Mouse (Mus musculus) intestine, postnatal 0 days (tissue): Measurements from ENCODE around the gene Amacr. TPM values are rescaled to one million over a fixed set of nuclear protein-coding genes. Genes with fewer than 3 reads are reported as not detected.

Experiments
- ATAC-seq: fragments of 200-750 bp; cut with Nextera tagmentation; 2 replicates; pipeline ENCODE4 v1.8.0; 2017; ENCODE audit warnings: mild to moderate bottlenecking, moderate TSS enrichment, moderate library complexity
- H3K27ac ChIP-seq: fragments of 300-500 bp; sonication (generic); 2 replicates; pipeline ENCODE4 v1.5.1; 2014; ENCODE audit warnings: mild to moderate bottlenecking, low read depth, low read length, moderate library complexity
- H3K27me3 ChIP-seq: fragments of 300-500 bp; sonication (generic); replicated peaks from 2 replicates; pipeline ENCODE4 v1.6.1; 2014; ENCODE audit warnings: low read length, mixed read lengths; ENCODE audit not compliant: control insufficient read depth, insufficient read depth
- H3K36me3 ChIP-seq: fragments of 300-500 bp; sonication (generic); 2 replicates; pipeline ENCODE4 v1.6.1; 2014; ENCODE audit warnings: mild to moderate bottlenecking, moderate library complexity; ENCODE audit not compliant: control insufficient read depth, insufficient read depth
- H3K4me1 ChIP-seq: fragments of 300-500 bp; sonication (generic); replicated peaks from 2 replicates; pipeline ENCODE4 v1.6.1; 2014; ENCODE audit warnings: antibody characterized with exemption, low read length, mixed read lengths; ENCODE audit not compliant: control insufficient read depth, insufficient read depth
- H3K4me2 ChIP-seq: fragments of 300-500 bp; sonication (generic); replicated peaks from 2 replicates; pipeline ENCODE4 v1.6.1; 2014; ENCODE audit warnings: low read depth, mild to moderate bottlenecking, moderate library complexity
- H3K4me3 ChIP-seq: fragments of 300-500 bp; sonication (generic); 2 replicates; pipeline ENCODE4 v1.5.1; 2014; ENCODE audit warnings: low read depth, low read length
- H3K9ac ChIP-seq: fragments of 300-500 bp; sonication (generic); 2 replicates; pipeline ENCODE4 v1.6.1; 2014; ENCODE audit warnings: mild to moderate bottlenecking, low read depth, low read length
- H3K9me3 ChIP-seq: fragments of 300-500 bp; sonication (generic); 2 replicates; pipeline ENCODE4 v1.6.1; 2016; ENCODE audit warnings: mixed run types; ENCODE audit not compliant: control insufficient read depth
- CTCF ChIP-seq: sonication (generic); IDR thresholded peaks from 2 replicates; pipeline ENCODE4 v1.5.1; 2016; ENCODE audit warnings: low read depth, mild to moderate bottlenecking, control low read depth, antibody characterized with exemption, moderate library complexity
- WGBS: fragments of 180-500 bp; shearing (Covaris S2); extraction: QIAGEN DNeasy Blood & Tissue Kit; methylation state at CpG from one replicate; pipeline ENCODE4 v1.1.7; 2014; 5-methylcytosine and 5-hydroxymethylcytosine counted together
- polyA plus RNA-seq: library from polyadenylated mRNA; unstranded; fragments of >200 nt; fragmentation: Nextera tagmentation; extraction: Ambion mirVana; gene quantifications from 2 replicates; pipeline ENCODE4 v1.2.1, GENCODE M21; 2015

Amacr gene
- polyA plus RNA-seq, 1 experiment from 2014 or later = 17.7 TPM

DNA sequence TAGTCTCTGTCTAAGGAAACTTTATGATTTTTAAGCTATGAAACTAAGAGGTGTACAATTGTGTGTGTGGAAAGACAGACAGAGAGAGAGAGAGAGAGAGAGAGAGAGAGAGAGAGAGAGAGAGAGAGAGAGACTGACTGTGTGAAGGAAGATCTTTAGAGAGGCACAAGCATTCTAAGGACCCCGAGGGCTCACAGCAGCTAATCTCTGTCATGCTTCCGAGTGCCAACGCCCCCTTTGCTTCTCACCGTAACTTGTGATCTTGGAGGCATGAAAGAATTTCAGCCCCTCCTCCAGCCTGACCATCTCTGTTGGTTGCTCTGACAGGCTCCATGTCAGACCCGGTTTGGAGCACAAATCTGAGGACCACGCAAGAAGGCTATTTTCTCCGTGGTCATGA, 18.9 kb downstream of the Amacr start, which contains the start of gene Slc45a2:
TSS of gene Slc45a2 (plus strand) at position 301 of the 400 bp plus-strand sequence.
- Histone ChIP-seq H3K4me3 (no peak within 1 kb of the TSS), H3K36me3 (peaks cover 3% of the 10 kb centered on the region; the same call in 1 of the 2 replicates), H3K9ac (no peak within 1 kb of the TSS), H3K9me3 (no peaks in the 10 kb centered on the region), H3K27me3 (no peaks in the 10 kb centered on the region), H3K4me2 (no peak within 1 kb of the TSS), H3K4me1 (no peaks in the 10 kb centered on the region), H3K27ac (no peak within 1 kb of the TSS)
- WGBS = 61% methylated on average over 7 of the region's 7 CpGs
- TF ChIP-seq CTCF = no peak
- no peak for ATAC-seq

DNA sequence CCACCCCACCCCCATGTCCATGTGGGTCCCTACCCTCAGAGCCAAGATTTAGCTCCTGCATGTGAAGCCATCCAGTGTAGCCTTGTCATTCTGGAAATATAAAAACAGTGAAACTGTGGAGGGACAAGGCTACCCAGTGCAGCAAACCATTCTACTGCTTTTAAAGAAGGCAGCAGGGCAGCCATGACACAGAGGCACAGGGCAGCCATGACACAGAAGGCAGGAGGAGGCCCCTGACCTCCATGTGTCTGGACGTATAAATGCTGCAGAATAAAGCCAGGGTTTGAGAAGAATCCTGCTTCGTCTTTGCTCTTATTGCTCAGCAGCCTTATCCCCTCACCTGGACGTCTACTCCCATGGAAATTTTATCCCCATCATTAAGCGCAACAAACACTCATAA, 22.2 kb downstream of the Amacr start:
- Histone ChIP-seq H3K4me1 (no peaks in the 10 kb centered on the region), H3K9ac (no peak overlapping the region), H3K27ac (no peak overlapping the region), H3K4me3 (no peak overlapping the region), H3K9me3 (no peaks in the 10 kb centered on the region), H3K27me3 (no peaks in the 10 kb centered on the region), H3K36me3 (no peaks in the 10 kb centered on the region), H3K4me2 (no peak overlapping the region)
- no peak for ATAC-seq
- WGBS = 79% methylated on average over 4 of the region's 4 CpGs
- no peak for TF ChIP-seq CTCF

DNA sequence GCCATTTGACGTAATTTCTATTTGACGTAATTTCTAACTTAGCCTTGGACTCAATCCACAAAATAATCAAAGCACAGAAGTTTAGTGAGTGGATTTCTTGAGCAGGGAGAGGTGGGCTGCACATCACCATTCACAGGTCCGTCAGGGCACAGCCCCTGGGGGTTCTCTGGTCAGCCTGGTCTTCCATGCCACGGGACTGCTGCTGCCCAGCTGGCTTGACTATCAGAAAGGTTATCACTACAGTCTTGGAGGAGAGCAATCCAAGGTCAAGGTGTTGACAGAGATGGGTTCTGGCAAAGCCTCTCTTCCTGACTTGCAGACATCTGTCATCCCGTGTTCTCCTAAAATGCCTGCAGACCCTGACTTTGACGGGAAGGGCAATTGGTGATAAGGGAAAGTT, 23.1 kb downstream of the Amacr start:
- Histone ChIP-seq H3K4me3 (no peak overlapping the region), H3K27me3 (no peaks in the 10 kb centered on the region), H3K4me1 (no peaks in the 10 kb centered on the region), H3K27ac (no peak overlapping the region), H3K9ac (no peak overlapping the region), H3K4me2 (no peak overlapping the region), H3K9me3 (no peaks in the 10 kb centered on the region), H3K36me3 (no peaks in the 10 kb centered on the region)
- 64% methylated on average over 6 of the region's 6 CpGs for WGBS
- no peak for ATAC-seq
- TF ChIP-seq CTCF = no peak

DNA sequence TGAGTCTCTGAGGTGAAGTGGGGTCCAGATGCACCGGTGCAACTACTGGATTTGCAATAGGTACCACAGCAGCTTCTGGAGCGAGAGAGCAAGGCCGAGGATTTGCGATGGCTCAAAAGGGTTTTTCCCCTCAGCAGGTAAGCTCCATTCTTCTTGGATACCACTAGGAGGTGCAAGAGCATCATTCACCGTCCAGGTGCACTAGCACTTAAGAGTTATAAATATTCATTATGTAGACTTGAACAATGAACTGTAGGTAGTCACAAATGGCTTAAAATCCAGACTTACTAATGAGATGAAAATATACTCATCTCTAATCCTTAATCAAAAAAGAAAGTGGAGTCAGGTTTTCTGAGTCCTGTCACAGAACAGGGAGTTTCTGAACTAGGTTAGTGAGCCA, 27.2 kb downstream of the Amacr start:
- Histone ChIP-seq H3K9ac (no peak overlapping the region), H3K27me3 (no peaks in the 10 kb centered on the region), H3K9me3 (no peaks in the 10 kb centered on the region), H3K4me2 (no peak overlapping the region), H3K4me1 (no peaks in the 10 kb centered on the region), H3K27ac (no peak overlapping the region), H3K4me3 (no peak overlapping the region), H3K36me3 (no peaks in the 10 kb centered on the region)
- ATAC-seq = no peak
- 24% methylated on average over 5 of the region's 5 CpGs for WGBS
- peak; percentile 82 for TF ChIP-seq CTCF

DNA sequence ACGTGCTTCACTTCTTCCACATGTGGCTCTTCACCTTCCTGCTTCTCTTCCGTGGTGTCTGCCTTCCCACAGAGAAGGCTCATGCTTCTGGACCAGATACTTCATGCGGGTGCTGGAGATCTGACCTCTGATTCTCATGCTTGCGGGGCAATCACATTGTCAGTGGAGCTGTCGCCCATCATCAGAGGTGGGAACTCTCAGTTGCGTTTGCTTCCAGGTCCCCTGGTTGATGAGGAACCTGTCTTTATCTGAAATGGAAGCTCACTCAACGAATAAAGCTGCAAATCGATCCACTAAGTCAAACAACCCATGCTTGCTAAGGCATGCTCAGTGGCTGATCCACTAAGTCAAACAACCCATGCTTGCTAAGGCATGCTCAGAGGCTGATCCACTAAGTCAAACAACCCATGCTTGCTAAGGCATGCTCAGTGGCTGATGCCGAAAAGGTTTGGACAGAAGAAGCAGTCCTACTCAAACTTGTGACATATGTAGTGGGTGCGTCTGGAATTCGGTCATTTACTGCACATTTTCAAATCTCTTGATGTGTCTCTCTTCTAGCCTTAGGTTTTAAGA, 29.5 kb downstream of the Amacr start:
- H3K4me3 ChIP-seq = no peak overlapping the region
- no peak overlapping the region for H3K9ac ChIP-seq
- no peaks in the 10 kb centered on the region for H3K27me3 ChIP-seq
- H3K4me2 ChIP-seq = no peak overlapping the region
- WGBS = 62% methylated on average over 11 of the region's 11 CpGs
- H3K27ac ChIP-seq = no peak overlapping the region
- no peak for ATAC-seq
- no peaks in the 10 kb centered on the region for H3K36me3 ChIP-seq
- H3K9me3 ChIP-seq = no peaks in the 10 kb centered on the region
- no peaks in the 10 kb centered on the region for H3K4me1 ChIP-seq
- TF ChIP-seq CTCF = no peak

DNA sequence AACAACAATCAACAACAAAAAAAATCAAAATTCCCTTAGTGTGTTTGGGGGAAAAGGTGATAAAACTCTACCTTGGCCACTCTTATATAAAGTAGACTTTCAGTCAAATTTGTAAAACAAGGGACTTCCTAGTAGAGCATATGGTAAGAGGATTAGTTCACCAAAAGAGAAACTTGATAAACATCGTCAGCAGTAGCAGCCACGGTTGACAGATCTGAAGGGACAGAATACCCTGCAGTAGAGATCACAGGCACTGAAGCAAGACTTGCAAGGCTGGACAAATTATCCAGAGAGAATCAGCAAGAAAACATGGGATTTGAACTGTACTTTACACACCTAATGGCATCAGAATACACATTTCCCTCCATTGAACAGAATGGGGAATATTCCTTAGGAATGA, 33.4 kb downstream of the Amacr start:
- no peak for TF ChIP-seq CTCF
- Histone ChIP-seq H3K4me2 (no peak overlapping the region), H3K4me1 (no peaks in the 10 kb centered on the region), H3K27me3 (no peaks in the 10 kb centered on the region), H3K9ac (no peak overlapping the region), H3K27ac (no peak overlapping the region), H3K4me3 (no peak overlapping the region), H3K9me3 (no peaks in the 10 kb centered on the region), H3K36me3 (no peaks in the 10 kb centered on the region)
- 70% methylated on average over 2 of the region's 2 CpGs for WGBS
- ATAC-seq = no peak
